Mouse (Mus musculus): ENCODE data around the gene Abi1.

DNA sequence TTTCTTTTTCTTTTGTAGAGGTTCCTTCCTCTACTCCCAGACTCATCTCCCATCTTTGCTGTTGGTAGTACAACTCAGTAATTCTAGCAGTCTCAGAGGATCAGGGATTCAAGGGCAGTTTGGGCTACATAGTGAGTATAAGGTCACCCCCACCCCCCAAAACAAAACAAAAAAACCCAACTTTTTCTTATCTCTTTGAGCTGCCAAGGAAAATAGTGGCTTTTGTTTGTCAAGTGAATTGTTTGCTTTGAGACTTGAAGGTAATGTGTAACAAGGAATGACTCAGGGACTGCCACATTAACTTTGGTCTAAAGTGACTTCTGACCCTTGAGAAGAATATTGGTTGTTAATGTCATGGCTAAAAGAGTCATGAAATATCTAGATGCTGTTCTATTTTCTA, 35.8 kb upstream of the Abi1 start:
- TF ChIP-seq E2F4 (IDR thresholded peaks at IDR 0.05; ENCODE audit: insufficient read depth) (no peak), REST (IDR thresholded peaks at IDR 0.05; ENCODE audit: insufficient read depth, insufficient read length) (no peak), USF1 (IDR thresholded peaks at IDR 0.05; ENCODE audit: low read depth) (no peak), POLR2A (IDR thresholded peaks at IDR 0.05; ENCODE audit: insufficient read length, low read depth) (no peak), TCF12 (IDR thresholded peaks at IDR 0.05; ENCODE audit: insufficient read depth, poor library complexity, severe bottlenecking) (no peak), CEBPB (IDR thresholded peaks at IDR 0.05; ENCODE audit: insufficient read depth, poor library complexity, severe bottlenecking) (no peak), MYOD1 (IDR thresholded peaks at IDR 0.05; ENCODE audit: control insufficient read depth in 1 of 3, insufficient read length in 2 of 3, low read depth in 2 of 3) (no peak)
